Mouse (Mus musculus) lung, adult 2 months (tissue): ENCODE measurements at regions not wholly inside any gene's neighbourhood (a gene's known extent, or its start where the extent isn't known, plus 50 kb on each side); places are given as distances from the start of the nearest gene placed in this dataset.

ENCODE experiments used
- CTCF ChIP-seq: fragments of 200-500 bp; IDR thresholded peaks from 2 replicates; pipeline ENCODE4 v1.5.1; 2011; ENCODE audit warnings: mild to moderate bottlenecking, low read length, control low read depth; ENCODE audit not compliant: insufficient read depth
- POLR2A ChIP-seq: fragments of 200-500 bp; IDR thresholded peaks from 2 replicates; pipeline ENCODE4 v1.6.1; 2011; ENCODE audit warnings: low read depth, mild to moderate bottlenecking, control low read depth, low read length, borderline replicate concordance; ENCODE audit errors: extremely low read depth

DNA sequence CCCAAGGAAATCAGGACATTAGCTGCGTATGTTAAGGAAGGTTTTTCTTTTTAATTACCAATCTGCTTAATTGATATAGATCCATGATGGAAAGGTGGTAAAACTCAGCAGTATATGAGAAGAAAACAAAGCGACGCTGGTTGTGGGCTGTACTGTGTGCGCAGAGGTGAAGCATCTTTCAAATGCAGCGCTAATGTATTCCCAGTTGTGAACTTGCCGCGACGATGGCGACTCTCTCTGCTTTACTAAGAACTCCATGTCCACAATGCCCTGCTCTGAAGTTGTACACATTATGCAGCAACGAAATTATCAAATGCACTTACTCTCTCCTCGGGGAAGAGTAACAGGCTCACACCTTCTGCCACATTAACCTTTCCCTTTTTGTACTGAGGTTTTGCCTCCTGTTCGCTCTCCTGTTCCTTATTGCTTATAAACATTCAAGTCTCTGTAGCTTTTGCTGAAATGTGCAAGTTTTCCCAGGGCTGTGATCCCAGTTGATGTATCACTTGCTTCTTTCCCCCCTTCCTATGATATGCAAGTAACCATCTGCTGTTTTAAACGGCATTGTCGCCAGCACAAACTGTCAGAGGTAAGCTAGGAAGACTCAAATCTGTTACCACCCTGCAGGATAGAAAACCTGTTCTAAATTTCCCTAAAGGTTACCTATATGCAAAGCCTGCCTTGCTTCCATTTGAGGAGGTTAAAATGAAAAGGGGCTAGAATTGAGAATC is 174.8 kb downstream of the Rassf9 start:
- TF ChIP-seq CTCF: no peak
- TF ChIP-seq POLR2A: no peak
